Mouse (Mus musculus): ENCODE data around the gene Nkapd1. TPM values are rescaled to one million over a fixed set of nuclear protein-coding genes. Genes with fewer than 3 reads are reported as not detected.

Nkapd1 gene
- polyA plus RNA-seq (2012) = 9.5 and 11.1 TPM in 2 replicates

DNA sequence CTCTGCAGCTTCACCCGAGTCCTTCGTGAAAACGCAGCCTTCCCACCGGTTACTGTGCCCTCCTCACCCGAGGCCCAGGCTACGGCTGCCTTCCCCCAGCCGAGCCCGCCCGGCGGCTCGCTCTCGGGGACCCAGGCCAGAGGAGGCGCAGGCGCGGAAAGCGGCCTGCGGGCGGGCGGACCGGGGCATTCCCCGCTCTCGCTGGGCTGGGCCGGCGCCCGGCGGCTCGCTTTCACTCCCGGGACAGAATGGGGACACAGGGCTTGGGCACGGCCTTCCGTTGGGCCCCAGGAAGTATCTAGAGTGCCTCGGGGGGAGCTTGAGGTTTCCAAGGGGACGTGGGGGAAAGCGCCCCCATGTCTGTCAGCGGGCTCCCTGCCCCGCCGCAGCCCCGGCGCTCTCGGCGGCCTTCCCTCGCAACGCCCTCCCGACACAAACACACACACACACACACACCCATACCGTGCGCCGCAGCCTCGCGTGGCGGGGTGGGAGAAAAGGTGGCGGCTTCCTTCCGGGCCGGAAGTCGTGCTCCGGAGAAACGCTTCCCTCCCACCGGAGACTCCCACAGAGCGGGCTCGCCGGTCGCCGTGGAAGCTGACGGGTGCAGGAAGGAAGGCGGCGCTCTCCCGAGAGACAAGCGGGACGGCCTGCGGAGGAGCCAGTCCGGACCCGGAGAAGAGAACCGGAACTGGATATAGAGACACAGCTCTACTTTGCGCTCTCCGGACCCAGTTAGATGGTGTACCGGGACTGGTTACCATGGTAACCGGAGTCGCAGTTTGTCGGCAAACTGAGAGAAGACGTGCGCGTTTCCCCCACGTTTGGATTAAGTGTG lies at the start of gene Nkapd1, which contains the start of gene Pih1d2:
Gene Nkapd1, minus strand, starts transcription at position 699 of the 838 bp plus-strand sequence.
Gene Pih1d2, plus strand, starts transcription at position 556 of the 838 bp plus-strand sequence.
- no peak for TF ChIP-seq GATA1 (IDR thresholded peaks at IDR 0.05; ENCODE audit: low read length)

- TF ChIP-seq GATA1 (IDR thresholded peaks at IDR 0.05; ENCODE audit: low read length) = no peak
Observed at GRCm38 (mm10) chr9:50666442-50666841, 49.2 kb upstream of the Nkapd1 start.

- TF ChIP-seq GATA1 (IDR thresholded peaks at IDR 0.05; ENCODE audit: low read length) = no peak
Observed at GRCm38 (mm10) chr9:50664826-50665225, 47.6 kb upstream of the Nkapd1 start.

- no peak for TF ChIP-seq GATA1 (IDR thresholded peaks at IDR 0.05; ENCODE audit: low read length)
Observed at GRCm38 (mm10) chr9:50660431-50660830, 43.2 kb upstream of the Nkapd1 start.

GRCm38 (mm10) chr9:50659392-50660217 lies 42.3 kb upstream of the Nkapd1 start, which contains the start of gene Dlat:
Gene Dlat (minus strand): TSS chr9:50659780.
- TF ChIP-seq GATA1 (IDR thresholded peaks at IDR 0.05; ENCODE audit: low read length) = no peak

- TF ChIP-seq GATA1 (IDR thresholded peaks at IDR 0.05; ENCODE audit: low read length) = no peak
Observed at GRCm38 (mm10) chr9:50658941-50659388, 41.7 kb upstream of the Nkapd1 start.

DNA sequence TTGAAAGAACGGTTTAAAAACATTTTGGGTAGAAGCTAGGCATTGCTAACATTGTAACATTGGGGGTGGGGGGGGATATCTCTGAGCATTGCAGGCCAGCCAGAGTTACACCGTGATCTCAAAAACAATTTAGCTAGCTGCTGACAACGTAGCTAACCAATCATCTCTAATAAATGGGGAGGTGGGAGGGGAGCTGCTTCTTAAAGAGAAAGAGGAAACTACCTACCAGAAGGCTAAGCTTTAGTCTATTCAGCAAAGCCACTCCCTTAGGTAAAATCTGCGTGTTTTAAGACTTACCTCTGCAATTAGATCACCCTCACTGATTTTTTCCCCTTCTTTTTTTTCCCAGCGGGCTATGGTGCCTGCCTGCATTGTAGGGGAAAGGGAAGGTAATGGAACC lies 41.1 kb upstream of the Nkapd1 start:
- TF ChIP-seq GATA1 (IDR thresholded peaks at IDR 0.05; ENCODE audit: low read length) = no peak

DNA sequence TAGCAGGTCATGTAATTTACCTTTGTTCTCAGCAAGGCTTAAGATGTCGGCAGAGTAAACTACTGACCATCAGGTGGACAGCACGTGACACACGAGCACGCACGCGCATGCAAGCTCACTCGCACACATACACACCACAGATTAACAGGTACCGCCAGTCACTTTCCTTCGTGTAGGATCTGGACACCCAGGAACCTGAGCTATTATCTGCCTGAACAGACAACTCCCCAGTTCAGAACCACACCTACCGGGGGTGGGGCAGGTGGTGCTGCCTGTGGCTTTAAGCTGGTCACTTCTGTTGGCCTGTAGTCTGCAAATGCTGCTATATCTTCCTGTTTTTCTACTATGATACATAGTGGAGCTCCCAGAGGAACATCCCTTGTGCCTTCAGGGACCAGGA lies 33.2 kb upstream of the Nkapd1 start:
- no peak for TF ChIP-seq GATA1 (IDR thresholded peaks at IDR 0.05; ENCODE audit: low read length)

- TF ChIP-seq GATA1 (IDR thresholded peaks at IDR 0.05; ENCODE audit: low read length) = no peak
Observed at GRCm38 (mm10) chr9:50646826-50647370, 29.6 kb upstream of the Nkapd1 start.

- no peak for TF ChIP-seq GATA1 (IDR thresholded peaks at IDR 0.05; ENCODE audit: low read length)
Observed at GRCm38 (mm10) chr9:50634270-50634669, 17.0 kb upstream of the Nkapd1 start.

- TF ChIP-seq GATA1 (IDR thresholded peaks at IDR 0.05; ENCODE audit: low read length) = no peak
Observed at GRCm38 (mm10) chr9:50633059-50633458, 15.8 kb upstream of the Nkapd1 start.

DNA sequence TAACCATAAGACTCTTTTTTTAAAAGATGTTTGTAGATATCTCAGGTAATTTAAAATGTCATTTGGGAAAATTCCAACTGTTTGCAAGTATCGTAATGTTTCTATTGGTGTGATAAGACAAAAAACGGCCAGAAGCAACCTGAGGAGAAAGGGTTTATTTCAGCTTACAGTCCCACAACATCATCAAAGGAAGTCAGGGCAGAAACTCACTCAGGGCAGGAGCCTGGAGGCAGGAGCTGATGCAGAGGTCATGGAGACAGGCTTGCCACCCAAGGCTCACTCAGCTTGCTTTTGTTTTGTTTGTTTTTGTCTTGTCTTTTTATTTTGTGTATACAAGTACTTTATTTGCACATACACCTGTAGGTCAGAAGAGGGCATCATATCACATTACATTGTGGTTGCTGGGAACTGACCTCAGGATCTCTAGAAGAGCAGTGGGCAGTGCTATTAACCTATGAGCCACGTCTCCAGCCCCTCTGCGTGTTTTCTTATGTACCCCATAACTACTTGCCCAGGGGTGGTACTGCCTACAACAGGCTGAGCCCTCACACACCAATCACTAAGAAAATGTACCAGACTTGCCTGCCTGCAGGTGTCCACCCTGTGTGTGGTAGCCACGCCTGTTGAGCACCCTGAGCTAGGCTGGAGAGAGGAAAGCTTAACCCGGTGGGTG lies 14.9 kb upstream of the Nkapd1 start:
- no peak for TF ChIP-seq GATA1 (IDR thresholded peaks at IDR 0.05; ENCODE audit: low read length)

- no peak for TF ChIP-seq GATA1 (IDR thresholded peaks at IDR 0.05; ENCODE audit: low read length)
Observed at GRCm38 (mm10) chr9:50617794-50618330, 598 bp upstream of the Nkapd1 start.

GRCm38 (mm10) chr9:50616161-50616560 lies 1.1 kb downstream of the Nkapd1 start:
- no peak for TF ChIP-seq GATA1 (IDR thresholded peaks at IDR 0.05; ENCODE audit: low read length)

GRCm38 (mm10) chr9:50612115-50612514 lies 5.1 kb downstream of the Nkapd1 start:
- TF ChIP-seq GATA1 (IDR thresholded peaks at IDR 0.05; ENCODE audit: low read length) = no peak

All from G1E-ER4 (cell line).